Mouse (Mus musculus): ENCODE results near the gene Trim34a. TPM values are rescaled to one million over a fixed set of nuclear protein-coding genes. Genes with fewer than 3 reads are reported as not detected.

The Trim34a gene
- polyA plus RNA-seq, 1 experiment from 2014 or later: 0.63 TPM

Other genes starting within 250 kb of the Trim34a start
- gene Olfr638, start 245.7 kb upstream of the Trim34a start, polyA plus RNA-seq (2014; fragmentation: Nextera tagmentation; extraction: Ambion mirVana): not detected in 2 replicates
- gene Olfr639, start 227.2 kb upstream of the Trim34a start, polyA plus RNA-seq (2014; fragmentation: Nextera tagmentation; extraction: Ambion mirVana): not detected in 2 replicates
- not detected in 2 replicates for gene Olfr640, start 218.9 kb upstream of the Trim34a start, polyA plus RNA-seq (2014; fragmentation: Nextera tagmentation; extraction: Ambion mirVana)
- gene Olfr641, start 209.0 kb upstream of the Trim34a start, polyA plus RNA-seq (2014; fragmentation: Nextera tagmentation; extraction: Ambion mirVana): not detected in 2 replicates
- not detected in 2 replicates for gene Olfr642, start 191.8 kb upstream of the Trim34a start, polyA plus RNA-seq (2014; fragmentation: Nextera tagmentation; extraction: Ambion mirVana)
- gene 4930516K23Rik, start 183.0 kb upstream of the Trim34a start, polyA plus RNA-seq (2014; fragmentation: Nextera tagmentation; extraction: Ambion mirVana): not detected in 2 replicates
- not detected in 2 replicates for gene Olfr644, start 172.6 kb upstream of the Trim34a start, polyA plus RNA-seq (2014; fragmentation: Nextera tagmentation; extraction: Ambion mirVana)
- gene Olfr645, start 159.0 kb upstream of the Trim34a start, polyA plus RNA-seq (2014; fragmentation: Nextera tagmentation; extraction: Ambion mirVana): not detected in 2 replicates
- not detected in 2 replicates for gene Olfr646, start 139.6 kb upstream of the Trim34a start, polyA plus RNA-seq (2014; fragmentation: Nextera tagmentation; extraction: Ambion mirVana)
- gene Ubqln5, start 114.6 kb upstream of the Trim34a start, polyA plus RNA-seq (2014; fragmentation: Nextera tagmentation; extraction: Ambion mirVana): not detected in 2 replicates
- gene Olfr643, start 107.1 kb upstream of the Trim34a start, polyA plus RNA-seq (2014; fragmentation: Nextera tagmentation; extraction: Ambion mirVana): not detected in 2 replicates
- not detected in 2 replicates for gene Ubqln3, start 101.2 kb upstream of the Trim34a start, polyA plus RNA-seq (2014; fragmentation: Nextera tagmentation; extraction: Ambion mirVana)
- gene Ubqlnl, start 93.9 kb upstream of the Trim34a start, polyA plus RNA-seq (2014; fragmentation: Nextera tagmentation; extraction: Ambion mirVana): not detected in 2 replicates
- not detected in 2 replicates for gene Olfm5, start 79.6 kb upstream of the Trim34a start, polyA plus RNA-seq (2014; fragmentation: Nextera tagmentation; extraction: Ambion mirVana)
- gene Olfr648, start 61.1 kb upstream of the Trim34a start, polyA plus RNA-seq (2014; fragmentation: Nextera tagmentation; extraction: Ambion mirVana): 0.19 and 0.26 TPM in 2 replicates
- gene Olfr649, start 48.5 kb upstream of the Trim34a start, polyA plus RNA-seq (2014; fragmentation: Nextera tagmentation; extraction: Ambion mirVana): not detected in 2 replicates
- 2.5 and 2.8 TPM in 2 replicates for gene Trim6, start 25.7 kb upstream of the Trim34a start, polyA plus RNA-seq (2014; fragmentation: Nextera tagmentation; extraction: Ambion mirVana)
- gene Trim5, start 43.6 kb downstream of the Trim34a start, polyA plus RNA-seq (2014; fragmentation: Nextera tagmentation; extraction: Ambion mirVana): 0.40 TPM in 1 of 2 replicates, not detected in the other
- gene Trim12a, start 71.0 kb downstream of the Trim34a start, polyA plus RNA-seq (2014; fragmentation: Nextera tagmentation; extraction: Ambion mirVana): 1.9 and 2.1 TPM in 2 replicates
- not detected in 2 replicates for gene Trim34b, start 85.0 kb downstream of the Trim34a start, polyA plus RNA-seq (2014; fragmentation: Nextera tagmentation; extraction: Ambion mirVana)
- gene Trim12c, start 108.9 kb downstream of the Trim34a start, polyA plus RNA-seq (2014; fragmentation: Nextera tagmentation; extraction: Ambion mirVana): 0.30 and 0.65 TPM in 2 replicates
- not detected in 2 replicates for gene Trim30b, start 125.4 kb downstream of the Trim34a start, polyA plus RNA-seq (2014; fragmentation: Nextera tagmentation; extraction: Ambion mirVana)
- 0.10 TPM in 1 of 2 replicates, not detected in the other for gene Trim30c, start 156.4 kb downstream of the Trim34a start, polyA plus RNA-seq (2014; fragmentation: Nextera tagmentation; extraction: Ambion mirVana)
- gene Trim30a, start 220.7 kb downstream of the Trim34a start, polyA plus RNA-seq (2014; fragmentation: Nextera tagmentation; extraction: Ambion mirVana): 1.1 and 1.2 TPM in 2 replicates